In the genomic region with DNA sequence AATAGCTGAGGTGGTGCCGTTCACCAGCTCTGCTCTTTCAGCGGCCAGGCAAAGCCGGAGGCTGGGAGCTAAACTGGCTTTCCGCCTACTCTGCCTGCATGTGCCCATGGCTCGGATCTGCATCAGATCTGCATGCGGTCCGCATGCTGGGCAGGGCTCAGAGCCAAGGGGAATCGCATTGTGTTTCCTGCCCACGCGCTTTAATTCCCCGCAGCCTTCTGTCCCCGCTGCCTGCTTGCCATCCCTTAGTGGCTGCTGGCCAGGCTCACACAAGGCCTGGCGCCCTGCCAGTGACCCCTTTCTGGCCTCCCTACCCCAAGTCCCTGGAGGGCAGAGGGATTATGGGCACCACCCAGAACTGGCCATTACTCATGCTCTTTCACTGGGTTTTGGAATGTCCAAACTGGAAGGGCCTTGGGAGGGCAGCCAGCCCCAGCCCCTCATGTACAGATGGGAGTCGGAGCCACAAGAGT, we compare ENCODE assay signal across 8 mouse cellular contexts. TPM values are rescaled to one million over a fixed set of nuclear protein-coding genes. Genes with fewer than 3 reads are reported as not detected.
DNase-seq lines count a peak whose midpoint lies in the region; ATAC-seq and TF ChIP-seq lines count a peak whose summit lies in the region.

No protein-coding gene starts in this region.

- no peak overlapping the region for H3K9ac ChIP-seq in hindbrain, embryonic 15.5 days
- no peak overlapping the region for H3K9ac ChIP-seq in neural tube, embryonic 15.5 days (replicated peaks)

- TF ChIP-seq POLR2A in brain, embryonic 14.5 days (IDR thresholded peaks at IDR 0.05; ENCODE audit: borderline replicate concordance, extremely low read depth, insufficient read depth, insufficient read length, poor library complexity, severe bottlenecking), result no peak
- no peak for TF ChIP-seq POLR2A in thymus, adult 2 months (IDR thresholded peaks at IDR 0.05; ENCODE audit: control insufficient read depth, extremely low read depth, insufficient read depth, low read length, poor library complexity)

- peak overlapping the region; percentile 45 for H3K27ac ChIP-seq in hindbrain, embryonic 15.5 days (replicated peaks)
- H3K27ac ChIP-seq in neural tube, embryonic 15.5 days (replicated peaks), result 0 out of 2 replicates have a peak overlapping the region, but pooled peaks have one; percentile 1
- no peak overlapping the region for H3K27ac ChIP-seq in thymus, adult 2 months (ENCODE audit: control insufficient read depth, insufficient read depth, low read length)

- DNase-seq in Patski (ENCODE audit: low read depth, low spot score), result peak; percentile 97
- peak; percentile 94 for DNase-seq in brain, embryonic 14.5 days (ENCODE audit: low read depth)
- DNase-seq in frontal cortex, postnatal 36 days (ENCODE audit: low spot score in 2 of 2), result peak; percentile 85 to 91
- peak; percentile 68 for DNase-seq in left cerebral cortex, adult 11 months (ENCODE audit: low spot score)
- DNase-seq in thymus, adult 2 months, result no peak

- peaks cover 25% of the 10 kb centered on the region for H3K36me3 ChIP-seq in hindbrain, embryonic 15.5 days
- H3K36me3 ChIP-seq in neural tube, embryonic 15.5 days, result peaks cover 42% of the 10 kb centered on the region
- H3K36me3 ChIP-seq in thymus, adult 2 months (ENCODE audit: control insufficient read depth, insufficient read depth, low read length), result peaks cover 30% of the 10 kb centered on the region

- CTCF ChIA-PET in Patski (lab: Charles Lee), result interaction anchor here (1.4 kb wide), 1 partner anchor 12 kb away, joined by 5 read pairs; no protein-coding TSS in a partner anchor

- no peak overlapping the region for H3K4me2 ChIP-seq in hindbrain, embryonic 15.5 days
- H3K4me2 ChIP-seq in neural tube, embryonic 15.5 days, result no peak overlapping the region

- WGBS in hindbrain, embryonic 15.5 days, result 32% methylated on average over 14 of the region's 14 CpGs
- 42% methylated on average over 14 of the region's 14 CpGs for WGBS in neural tube, embryonic 15.5 days
- WGBS in thymus, adult 2 months, result 91% methylated on average over 14 of the region's 14 CpGs

- no peak overlapping the region for H3K4me3 ChIP-seq in hindbrain, embryonic 15.5 days
- H3K4me3 ChIP-seq in neural tube, embryonic 15.5 days (replicated peaks), result no peak overlapping the region
- no peak overlapping the region for H3K4me3 ChIP-seq in thymus, adult 2 months (ENCODE audit: control insufficient read depth, insufficient read depth, low read length)

- ATAC-seq in Patski, result peak; percentile 64
- ATAC-seq in hindbrain, embryonic 15.5 days (ENCODE audit: low FRiP score, low read depth), result peak; percentile 75
- ATAC-seq in neural tube, embryonic 15.5 days (ENCODE audit: low FRiP score), result peak; percentile 67
- no peak for ATAC-seq in activated CD4-positive, CD25-positive, alpha-beta regulatory T cell, adult 4 months

- POLR2A ChIA-PET in Patski (lab: Charles Lee), result interaction anchor here (0.6 to 1.7 kb wide), 2 partner anchors 20 to 45 kb away, joined by 3 to 6 read pairs; no protein-coding TSS in a partner anchor

- no peaks in the 10 kb centered on the region for H3K27me3 ChIP-seq in Patski
- no peaks in the 10 kb centered on the region for H3K27me3 ChIP-seq in hindbrain, embryonic 15.5 days
- H3K27me3 ChIP-seq in neural tube, embryonic 15.5 days (replicated peaks), result no peaks in the 10 kb centered on the region
- no peaks in the 10 kb centered on the region for H3K27me3 ChIP-seq in thymus, adult 2 months (ENCODE audit: control insufficient read depth, insufficient read depth, low read length)

- peaks cover 27% of the 10 kb centered on the region for H3K4me1 ChIP-seq in hindbrain, embryonic 15.5 days (replicated peaks)
- peaks cover 36% of the 10 kb centered on the region for H3K4me1 ChIP-seq in neural tube, embryonic 15.5 days
- peaks cover 10% of the 10 kb centered on the region for H3K4me1 ChIP-seq in thymus, adult 2 months (replicated peaks; ENCODE audit: control insufficient read depth, insufficient read depth, low read length)

- no peaks in the 10 kb centered on the region for H3K9me3 ChIP-seq in hindbrain, embryonic 15.5 days
- no peaks in the 10 kb centered on the region for H3K9me3 ChIP-seq in neural tube, embryonic 15.5 days (replicated peaks)

- in situ Hi-C loops in Patski (cut with MboI; ENCODE audit: low pct_unique_long_range_greater_than_20kb), result no loop called here

- TF ChIP-seq CTCF in Patski (IDR thresholded peaks at IDR 0.05), result no peak
- TF ChIP-seq CTCF in brain, embryonic 14.5 days (IDR thresholded peaks at IDR 0.05; ENCODE audit: borderline replicate concordance, extremely low read depth, insufficient read depth, insufficient read length), result no peak
- no peak for TF ChIP-seq CTCF in thymus, adult 2 months (IDR thresholded peaks at IDR 0.05; ENCODE audit: borderline replicate concordance, control insufficient read depth, extremely low read depth, insufficient read depth, low read length, poor library complexity)

RNA-seq across cellular contexts. Expression of gene H1f0, which starts 39.7 kb away (rescaled TPM):
- 95.5 TPM for polyA plus RNA-seq in Patski (2021)
- 198 and 310 TPM in 2 replicates for polyA plus RNA-seq in brain, embryonic 14.5 days (2012; rRNA removed)
- 214 and 226 TPM in 2 replicates for polyA plus RNA-seq in hindbrain, embryonic 15.5 days (2015; fragmentation: Nextera tagmentation; extraction: Ambion mirVana)
- 169 and 222 TPM in 2 replicates for polyA plus RNA-seq in neural tube, embryonic 15.5 days (2015; fragmentation: Nextera tagmentation; extraction: Ambion mirVana)
- 35.7 and 52.0 TPM in 2 replicates for polyA plus RNA-seq in thymus, adult 2 months (2012; rRNA removed)
- 10 to 100 TPM; 37.2 to 37.8 TPM for polyA plus RNA-seq in activated CD4-positive, CD25-positive, alpha-beta regulatory T cell, adult 4 months (2017; shearing (Covaris generic))

RNA-seq across cellular contexts. Expression of gene Triobp, which starts 41.0 kb away (rescaled TPM):
- polyA plus RNA-seq in Patski (2021), result 135 TPM
- 51.2 and 74.5 TPM in 2 replicates for polyA plus RNA-seq in brain, embryonic 14.5 days (2012; rRNA removed)
- polyA plus RNA-seq in hindbrain, embryonic 15.5 days (2015; fragmentation: Nextera tagmentation; extraction: Ambion mirVana), result 42.7 and 43.3 TPM in 2 replicates
- polyA plus RNA-seq in neural tube, embryonic 15.5 days (2015; fragmentation: Nextera tagmentation; extraction: Ambion mirVana), result 30.6 and 39.7 TPM in 2 replicates
- 52.2 and 70.7 TPM in 2 replicates for polyA plus RNA-seq in thymus, adult 2 months (2012; rRNA removed)
- polyA plus RNA-seq in activated CD4-positive, CD25-positive, alpha-beta regulatory T cell, adult 4 months (2017; shearing (Covaris generic)), result 10 to 100 TPM; 18.6 to 30.9 TPM

RNA-seq across cellular contexts. Expression of gene Galr3, which starts 53.1 kb away (rescaled TPM):
- 0.12 TPM for polyA plus RNA-seq in Patski (2021)
- polyA plus RNA-seq in brain, embryonic 14.5 days (2012; rRNA removed), result 0.13 and 0.19 TPM in 2 replicates
- polyA plus RNA-seq in hindbrain, embryonic 15.5 days (2015; fragmentation: Nextera tagmentation; extraction: Ambion mirVana), result 0.13 and 0.38 TPM in 2 replicates
- polyA plus RNA-seq in neural tube, embryonic 15.5 days (2015; fragmentation: Nextera tagmentation; extraction: Ambion mirVana), result 0.14 and 0.17 TPM in 2 replicates
- polyA plus RNA-seq in thymus, adult 2 months (2012; rRNA removed), result 0.71 and 1.6 TPM in 2 replicates
- not detected for polyA plus RNA-seq in activated CD4-positive, CD25-positive, alpha-beta regulatory T cell, adult 4 months (2017; shearing (Covaris generic))

RNA-seq across cellular contexts. Expression of gene Nol12, which starts 53.8 kb away (rescaled TPM):
- 46.7 TPM for polyA plus RNA-seq in Patski (2021)
- 45.7 and 50.1 TPM in 2 replicates for polyA plus RNA-seq in brain, embryonic 14.5 days (2012; rRNA removed)
- polyA plus RNA-seq in hindbrain, embryonic 15.5 days (2015; fragmentation: Nextera tagmentation; extraction: Ambion mirVana), result 57.3 and 69.1 TPM in 2 replicates
- polyA plus RNA-seq in neural tube, embryonic 15.5 days (2015; fragmentation: Nextera tagmentation; extraction: Ambion mirVana), result 63.0 and 63.2 TPM in 2 replicates
- 26.8 and 27.9 TPM in 2 replicates for polyA plus RNA-seq in thymus, adult 2 months (2012; rRNA removed)
- 10 to 100 TPM; 44.5 to 46.9 TPM for polyA plus RNA-seq in activated CD4-positive, CD25-positive, alpha-beta regulatory T cell, adult 4 months (2017; shearing (Covaris generic))
